Mouse (Mus musculus): ENCODE measurements around the gene Myl6.

- TF ChIP-seq CTCF (IDR thresholded peaks at IDR 0.05; ENCODE audit: low read depth) (no peak), EP300 (IDR thresholded peaks at IDR 0.05; ENCODE audit: low read depth) (no peak)
These were observed 22.1 kb upstream of the Myl6 start for GRCm38 (mm10) chr10:128516029-128516428.

All from liver, embryonic 14.5 days (tissue).